Mouse (Mus musculus) spleen, postnatal 36 days (tissue): ENCODE data around the gene Gm49369.

ENCODE experiments used
- DNase-seq, 2 experiments: peaks; one replicate each; pipeline ENCODE4 v3.0.0; 2022; ENCODE audit warnings: low spot score in 2 of 2, mixed read lengths in 1 of 2

The Gm49369 gene

GRCm38 (mm10) chr7:142394261-142395190, 12.1 kb upstream of the Gm49369 start:
- DNase-seq, result peak in 1 of 2 experiments; percentile 28

DNA sequence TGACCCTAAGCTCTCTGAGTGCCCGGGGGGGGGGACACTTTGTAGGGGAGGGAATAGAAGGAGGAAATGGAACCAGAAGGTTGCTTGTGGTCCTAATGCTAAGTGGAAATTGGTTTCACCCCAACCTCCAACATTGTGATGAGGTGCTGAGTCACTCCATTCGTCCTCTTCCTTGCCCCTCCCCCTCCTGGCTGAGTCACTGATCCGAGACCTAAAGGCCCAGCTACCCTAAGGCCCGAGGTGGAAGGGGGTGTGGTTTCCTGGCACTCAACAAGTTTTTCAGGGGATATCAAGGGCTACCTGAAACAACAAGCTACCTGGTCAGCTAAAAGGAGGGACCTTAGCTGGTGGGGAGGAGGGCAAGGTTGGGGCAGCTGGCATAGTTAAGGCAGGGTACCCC, 10.7 kb upstream of the Gm49369 start:
- peak; percentile 47 to 73 for DNase-seq

DNA sequence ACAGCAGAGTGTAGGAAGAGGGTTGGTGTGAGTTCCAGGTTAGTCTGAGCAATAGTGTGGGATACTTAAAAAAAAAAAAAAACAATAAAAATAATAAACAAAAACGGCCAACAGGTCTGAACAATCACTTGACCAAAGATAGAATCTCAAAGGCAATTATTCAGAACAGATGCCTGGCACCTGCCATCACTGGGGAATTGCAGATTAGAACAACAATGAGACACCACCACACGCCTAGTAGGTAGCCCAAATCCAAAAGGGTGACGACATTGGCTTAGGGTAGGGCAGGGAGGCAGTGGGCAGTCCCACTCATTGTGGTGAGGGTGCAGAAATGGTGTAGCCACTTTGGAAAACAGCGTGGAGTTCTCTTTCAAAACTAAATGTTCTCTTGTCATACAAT, 9.1 kb upstream of the Gm49369 start:
- DNase-seq, result no peak

- DNase-seq, result no peak
These were observed 8.6 kb upstream of the Gm49369 start for GRCm38 (mm10) chr7:142391108-142391507.

DNA sequence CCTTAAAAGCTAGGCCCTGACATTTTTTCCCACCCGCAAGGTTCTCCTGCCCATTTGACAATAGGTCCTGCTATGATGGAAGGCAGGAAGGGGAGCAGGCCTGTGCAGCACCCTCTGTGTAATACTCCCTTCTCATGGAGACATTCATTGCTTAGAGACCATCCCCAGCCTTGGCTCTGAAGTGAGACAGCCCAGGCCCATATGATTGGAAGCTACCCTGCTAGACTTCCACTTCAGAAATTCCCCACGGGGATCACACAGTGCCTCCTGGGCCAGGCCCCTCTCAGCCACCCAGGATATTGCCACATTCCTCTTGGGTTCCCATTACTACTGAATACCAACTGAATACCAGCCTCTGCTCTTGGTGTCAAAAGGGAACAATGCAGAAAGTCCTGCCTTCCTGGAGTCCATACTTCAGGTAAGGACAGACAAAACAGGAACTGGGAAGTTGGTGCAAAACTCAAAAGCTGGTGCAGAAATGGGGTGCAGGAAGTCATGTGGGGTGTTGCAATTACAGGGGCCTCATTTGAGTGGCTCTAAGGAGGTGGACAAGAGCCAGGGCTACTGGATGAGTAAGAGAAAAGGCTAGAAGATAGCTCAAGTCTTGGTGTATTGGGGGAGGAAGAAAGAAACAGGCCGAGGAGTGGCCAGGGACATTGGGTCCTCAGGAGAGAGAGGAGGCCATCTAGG, 7.6 kb upstream of the Gm49369 start:
- no peak for DNase-seq

- no peak for DNase-seq
These were observed 6.3 kb upstream of the Gm49369 start for GRCm38 (mm10) chr7:142388740-142389139.

DNA sequence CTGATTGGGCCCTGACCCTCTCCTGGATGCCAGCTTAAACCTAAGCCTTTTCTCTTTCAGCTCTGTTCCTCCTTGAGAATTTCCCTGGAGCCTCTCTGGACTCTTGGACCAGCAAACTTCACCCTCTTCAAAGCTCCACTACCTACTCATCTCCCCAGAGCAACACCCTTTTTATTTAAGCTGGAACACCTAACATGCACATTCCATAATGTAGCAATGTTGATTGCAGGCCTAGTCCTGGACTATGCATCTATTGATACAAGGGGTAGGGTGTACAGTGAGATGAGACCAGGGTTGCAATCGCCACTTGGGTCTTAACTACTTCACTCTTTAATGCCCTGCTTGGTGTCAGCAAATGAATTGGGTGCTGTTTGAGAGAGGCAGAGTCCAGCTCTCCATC, 5.7 kb upstream of the Gm49369 start:
- no peak for DNase-seq

GRCm38 (mm10) chr7:142387419-142388148, 5.1 kb upstream of the Gm49369 start, which contains the start of gene Ctsd:
TSS of gene Ctsd (minus strand) at chr7:142388038.
- peak; percentile 92 to 95 for DNase-seq

DNA sequence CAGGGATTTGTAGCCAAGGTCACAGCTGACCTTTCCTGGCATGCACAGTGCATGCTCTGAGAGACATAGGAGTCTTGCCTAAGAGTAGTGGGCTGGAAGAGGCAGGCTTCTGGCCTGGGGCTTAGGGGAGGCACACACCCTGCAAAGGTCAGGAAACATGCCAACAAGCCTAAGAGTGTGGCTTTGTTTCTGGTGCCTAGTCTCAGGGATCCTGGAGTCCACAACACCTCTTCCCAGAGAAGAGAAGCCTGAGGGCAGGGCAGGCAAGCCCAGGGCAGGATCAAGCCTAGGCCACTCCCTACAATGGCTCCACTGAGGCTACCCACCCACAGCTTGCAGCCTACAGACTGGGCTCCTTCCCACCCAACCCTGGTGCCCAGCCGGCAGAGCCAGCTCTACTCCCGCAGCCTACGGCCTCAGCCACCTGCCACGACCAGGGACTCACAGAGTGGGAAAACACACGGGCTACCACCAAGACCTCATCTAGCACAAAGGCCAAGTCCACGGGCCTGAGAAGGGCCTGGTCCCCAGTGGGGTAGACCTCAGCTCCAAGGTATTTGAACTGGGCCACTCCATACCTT, 4.2 kb upstream of the Gm49369 start:
- no peak for DNase-seq

GRCm38 (mm10) chr7:142385742-142386403, 3.4 kb upstream of the Gm49369 start:
- DNase-seq, result no peak

DNA sequence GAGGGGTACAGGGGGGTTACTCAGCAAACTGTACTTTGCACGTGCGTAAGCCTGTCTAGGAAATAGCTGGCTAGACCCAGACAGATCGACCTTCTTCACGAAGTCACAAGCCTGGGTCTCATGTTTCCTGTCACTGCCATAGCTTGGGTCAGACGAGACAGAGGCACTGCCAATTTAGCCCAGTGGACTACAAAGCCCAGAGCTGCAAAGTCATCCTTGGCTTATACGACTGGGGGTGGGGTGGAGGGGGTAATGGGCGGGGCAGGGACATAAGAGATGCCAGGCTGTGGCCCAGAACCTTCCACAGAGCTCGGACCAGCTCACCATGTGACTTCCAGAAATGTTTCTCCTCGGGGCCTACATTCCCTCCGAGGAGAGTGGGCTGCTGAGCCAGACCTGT, 1.8 kb upstream of the Gm49369 start:
- no peak for DNase-seq

- DNase-seq, result peak; percentile 51 to 52
These were observed 1.3 kb downstream of the Gm49369 start for GRCm38 (mm10) chr7:142381175-142381574.

- DNase-seq, result peak in 1 of 2 experiments; percentile 37
These were observed 3.3 kb downstream of the Gm49369 start for GRCm38 (mm10) chr7:142379186-142379585.

DNA sequence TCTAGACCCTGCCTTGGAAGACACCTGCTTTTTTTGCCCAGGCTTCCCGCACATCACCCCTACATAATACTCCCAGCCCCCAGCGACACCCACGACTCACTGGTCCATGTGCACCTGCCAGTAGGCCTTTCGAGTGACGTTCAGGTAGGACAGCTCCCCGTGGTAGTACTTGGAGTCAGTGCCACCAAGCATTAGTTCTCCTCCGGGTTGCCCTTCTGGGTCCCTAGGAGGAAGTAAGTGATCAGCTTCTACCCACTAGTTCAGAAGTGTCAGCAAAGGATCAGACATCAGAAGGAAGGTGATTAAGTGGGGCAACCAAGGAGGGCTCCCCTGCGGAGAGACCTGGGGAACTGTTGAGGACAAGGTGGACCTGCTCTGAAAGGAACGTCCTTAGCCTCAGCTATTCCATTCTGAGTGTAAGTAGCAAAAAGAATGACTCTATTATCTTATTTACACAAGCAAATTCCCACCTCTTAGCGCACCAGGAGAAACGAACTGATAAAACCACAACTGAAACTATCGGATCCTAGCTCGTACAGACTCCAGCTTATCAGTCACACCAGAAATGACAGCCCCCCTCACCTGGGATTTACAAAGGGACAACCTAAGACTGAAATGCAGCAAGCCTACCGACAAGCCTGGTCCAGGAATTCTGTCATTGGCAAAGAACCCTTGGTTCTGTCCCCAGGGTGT, 5.1 kb downstream of the Gm49369 start:
- no peak for DNase-seq

- no peak for DNase-seq
These were observed 6.4 kb downstream of the Gm49369 start for GRCm38 (mm10) chr7:142376096-142376495.

GRCm38 (mm10) chr7:142375261-142375724, 7.2 kb downstream of the Gm49369 start:
- DNase-seq, result no peak

- no peak for DNase-seq
These were observed 8.0 kb downstream of the Gm49369 start for GRCm38 (mm10) chr7:142374413-142375015.

DNA sequence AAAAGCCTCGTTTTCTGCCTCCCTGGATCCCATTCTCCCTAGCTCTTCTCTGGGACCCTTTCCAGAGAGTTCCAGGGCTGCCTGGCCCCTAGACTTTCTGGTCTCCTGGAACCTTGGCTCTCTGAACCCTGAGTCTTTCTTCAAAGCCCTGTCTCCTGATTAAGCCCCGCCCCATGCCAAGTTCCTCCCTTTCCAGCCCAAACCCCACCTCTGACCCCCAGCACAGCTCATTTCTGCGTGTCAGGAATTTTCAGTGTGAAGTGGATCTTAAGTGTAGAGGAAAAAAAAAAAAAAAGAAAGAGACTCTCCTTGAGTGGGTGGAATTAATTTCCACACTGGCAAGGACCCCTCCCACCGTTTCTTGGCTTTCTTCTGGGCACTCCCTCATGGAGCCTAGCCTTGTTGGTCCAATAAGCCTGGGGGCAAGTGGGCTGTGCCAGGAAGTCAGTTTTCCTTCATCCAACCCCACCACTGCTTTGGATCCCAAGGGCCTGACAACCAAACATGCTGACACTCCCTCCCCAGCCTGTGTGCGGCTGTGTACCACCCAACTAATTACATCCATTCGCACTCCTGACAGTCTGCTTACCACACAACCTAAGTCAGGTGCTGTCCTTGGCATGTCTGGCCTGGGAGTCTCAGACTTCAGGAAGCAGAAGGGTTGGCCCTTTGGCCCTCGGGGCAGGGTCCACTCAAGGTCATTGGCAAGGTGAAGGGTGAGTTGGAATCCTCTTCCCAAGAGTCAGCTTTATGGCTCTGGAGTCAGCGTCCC, 8.6 kb downstream of the Gm49369 start, which contains the start of gene Ifitm10:
Gene Ifitm10 (minus strand): TSS at position 113 of the 772 bp plus-strand sequence.
- no peak for DNase-seq

DNA sequence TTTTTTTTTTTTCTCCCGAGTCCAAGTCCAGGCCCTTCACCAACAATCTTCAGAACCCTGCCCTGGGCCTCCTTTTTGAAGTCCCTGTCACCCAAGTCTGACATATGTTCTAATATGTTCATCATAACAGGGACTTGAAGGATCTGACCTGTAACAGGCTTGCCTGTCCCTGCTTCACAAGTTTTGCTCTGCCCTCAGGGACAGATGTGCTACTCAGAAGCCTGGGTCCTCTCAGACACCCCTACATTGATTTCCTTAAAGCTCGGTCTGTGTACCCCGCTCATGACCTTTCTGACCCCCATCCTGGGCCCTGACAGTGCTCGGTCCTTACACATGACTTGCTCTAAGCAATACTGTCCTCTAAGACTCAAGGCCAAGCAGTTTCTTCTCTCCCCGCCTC, 9.4 kb downstream of the Gm49369 start:
- no peak for DNase-seq
